Mouse (Mus musculus) kidney, postnatal 4 days (tissue): ENCODE results near the gene Hils1.
"Not testable (repeated sequence)": the region's sequence is repeated elsewhere in the genome, so short reads cannot be mapped to it uniquely, and the experiment has no call there.

Experiments
- DNase-seq, 2 experiments: peaks; one replicate each; pipeline ENCODE4 v3.0.0; 2021; ENCODE audit warnings: mixed read lengths in 2 of 2

Hils1 gene

GRCm38 (mm10) chr11:95006038-95006437 is 38.6 kb downstream of the Hils1 start:
- no peak for DNase-seq

GRCm38 (mm10) chr11:95006525-95007219 is 39.3 kb downstream of the Hils1 start:
- DNase-seq = peak; percentile 91 to 93

- DNase-seq = no peak
Measured at GRCm38 (mm10) chr11:95007418-95007817, 40.0 kb downstream of the Hils1 start.

GRCm38 (mm10) chr11:95008661-95009628 is 41.6 kb downstream of the Hils1 start:
- DNase-seq = peak; percentile 52 to 66

- DNase-seq = peak; percentile 84 to 90
Measured at GRCm38 (mm10) chr11:95009629-95010014, 42.2 kb downstream of the Hils1 start, which contains the start of gene Samd14. Gene Samd14, plus strand, starts transcription at chr11:95009879.

- DNase-seq = peak; percentile 60 to 69
Measured at GRCm38 (mm10) chr11:95010141-95010739, 42.8 kb downstream of the Hils1 start.

- DNase-seq = not testable (repeated sequence)
Measured at GRCm38 (mm10) chr11:95010841-95011403, 43.5 kb downstream of the Hils1 start.

GRCm38 (mm10) chr11:95011416-95011815 is 44.0 kb downstream of the Hils1 start:
- DNase-seq = no peak

GRCm38 (mm10) chr11:95012075-95012474 is 44.7 kb downstream of the Hils1 start:
- no peak for DNase-seq

GRCm38 (mm10) chr11:95012487-95012886 is 45.1 kb downstream of the Hils1 start:
- no peak for DNase-seq

GRCm38 (mm10) chr11:95015484-95015883 is 48.1 kb downstream of the Hils1 start:
- no peak for DNase-seq
